Mouse (Mus musculus): ENCODE measurements around the gene Gm20683. TPM values are rescaled to one million over a fixed set of nuclear protein-coding genes. Genes with fewer than 3 reads are reported as not detected.

Gm20683 gene
- polyA plus RNA-seq, 1 experiment from 2014 or later, result 2.5 TPM

- ATAC-seq (ENCODE audit: insufficient number of reproducible peaks, low FRiP score, low TSS enrichment, low read depth), result no peak
- Histone ChIP-seq H3K4me1 (peaks cover 31% of the 10 kb centered on the region), H3K36me3 (no peaks in the 10 kb centered on the region), H3K4me2 (replicated peaks) (no peak overlapping the region), H3K27me3 (no peaks in the 10 kb centered on the region), H3K9ac (no peak overlapping the region), H3K27ac (replicated peaks) (no peak overlapping the region), H3K4me3 (replicated peaks) (no peak overlapping the region), H3K9me3 (replicated peaks) (no peaks in the 10 kb centered on the region)
- WGBS, result 85% methylated on average over 6 of the region's 6 CpGs
Observed at GRCm38 (mm10) chr17:25863681-25864080, 22.1 kb upstream of the Gm20683 start.

- H3K4me2 ChIP-seq (replicated peaks), result peak overlapping the region; percentile 92
- no peak for ATAC-seq (ENCODE audit: insufficient number of reproducible peaks, low FRiP score, low TSS enrichment, low read depth)
- H3K36me3 ChIP-seq, result no peaks in the 10 kb centered on the region
- H3K4me1 ChIP-seq, result peaks cover 19% of the 10 kb centered on the region
- H3K9me3 ChIP-seq (replicated peaks), result no peaks in the 10 kb centered on the region
- peak overlapping the region; percentile 75 for H3K4me3 ChIP-seq (replicated peaks)
- 8% methylated on average over 6 of the region's 6 CpGs for WGBS
- H3K27ac ChIP-seq (replicated peaks), result peak overlapping the region; percentile 89
- H3K9ac ChIP-seq, result peak overlapping the region; percentile 84
- no peaks in the 10 kb centered on the region for H3K27me3 ChIP-seq
Observed at GRCm38 (mm10) chr17:25861704-25862612, 20.4 kb upstream of the Gm20683 start.

GRCm38 (mm10) chr17:25860832-25861703 is 19.5 kb upstream of the Gm20683 start, which contains the start of gene Wdr90:
Wdr90 (minus strand) TSS chr17:25861501.
- peaks cover 19% of the 10 kb centered on the region for H3K4me1 ChIP-seq
- peak within 1 kb of the TSS; percentile 84 for H3K9ac ChIP-seq
- H3K4me3 ChIP-seq (replicated peaks), result peak within 1 kb of the TSS; percentile 75
- ATAC-seq (ENCODE audit: insufficient number of reproducible peaks, low FRiP score, low TSS enrichment, low read depth), result peak; percentile 92
- no peaks in the 10 kb centered on the region for H3K9me3 ChIP-seq (replicated peaks)
- H3K27me3 ChIP-seq, result no peaks in the 10 kb centered on the region
- H3K27ac ChIP-seq (replicated peaks), result peak within 1 kb of the TSS; percentile 89
- WGBS, result 3% methylated on average over 65 of the region's 65 CpGs
- H3K36me3 ChIP-seq, result 0 out of 2 replicates have a peak, but pooled peaks cover under 1% of the 10 kb centered on the region
- peak within 1 kb of the TSS; percentile 92 for H3K4me2 ChIP-seq (replicated peaks)

GRCm38 (mm10) chr17:25860229-25860628 is 18.7 kb upstream of the Gm20683 start:
- no peak for ATAC-seq (ENCODE audit: insufficient number of reproducible peaks, low FRiP score, low TSS enrichment, low read depth)
- 89% methylated on average over 6 of the region's 6 CpGs for WGBS
- peak overlapping the region; percentile 75 for H3K4me3 ChIP-seq (replicated peaks)
- H3K9ac ChIP-seq, result 0 out of 2 replicates have a peak overlapping the region, but pooled peaks have one; percentile 84
- H3K4me1 ChIP-seq, result peaks cover 19% of the 10 kb centered on the region
- H3K9me3 ChIP-seq (replicated peaks), result no peaks in the 10 kb centered on the region
- H3K27me3 ChIP-seq, result no peaks in the 10 kb centered on the region
- H3K36me3 ChIP-seq, result 0 out of 2 replicates have a peak, but pooled peaks cover 8% of the 10 kb centered on the region
- H3K4me2 ChIP-seq (replicated peaks), result peak overlapping the region; percentile 92
- H3K27ac ChIP-seq (replicated peaks), result no peak overlapping the region

GRCm38 (mm10) chr17:25844396-25844901 is 2.9 kb upstream of the Gm20683 start, which contains the start of gene Rhot2:
Rhot2 (minus strand) TSS chr17:25844851.
- Histone ChIP-seq H3K4me2 (replicated peaks) (peak within 1 kb of the TSS; percentile 72), H3K27me3 (no peaks in the 10 kb centered on the region), H3K27ac (replicated peaks) (peak within 1 kb of the TSS; percentile 85), H3K4me1 (peaks cover 20% of the 10 kb centered on the region), H3K9ac (peak within 1 kb of the TSS; percentile 61), H3K9me3 (replicated peaks) (no peaks in the 10 kb centered on the region), H3K36me3 (peaks cover 59% of the 10 kb centered on the region), H3K4me3 (replicated peaks) (peak within 1 kb of the TSS; percentile 91)
- WGBS, result 1% methylated on average over 21 of the region's 21 CpGs
- ATAC-seq (ENCODE audit: insufficient number of reproducible peaks, low FRiP score, low TSS enrichment, low read depth), result peak; percentile 94

- Histone ChIP-seq H3K4me2 (replicated peaks) (peak overlapping the region; percentile 72), H3K27me3 (no peaks in the 10 kb centered on the region), H3K27ac (replicated peaks) (peak overlapping the region; percentile 85), H3K4me1 (peaks cover 20% of the 10 kb centered on the region), H3K9me3 (replicated peaks) (no peaks in the 10 kb centered on the region), H3K4me3 (replicated peaks) (peak overlapping the region; percentile 91), H3K9ac (peak overlapping the region; percentile 61), H3K36me3 (peaks cover 60% of the 10 kb centered on the region)
- peak; percentile 45 for ATAC-seq (ENCODE audit: insufficient number of reproducible peaks, low FRiP score, low TSS enrichment, low read depth)
- WGBS, result 2% methylated on average over 38 of the region's 38 CpGs
Observed at GRCm38 (mm10) chr17:25843636-25844395, 2.3 kb upstream of the Gm20683 start.

GRCm38 (mm10) chr17:25843122-25843521 is 1.6 kb upstream of the Gm20683 start:
- no peak for ATAC-seq (ENCODE audit: insufficient number of reproducible peaks, low FRiP score, low TSS enrichment, low read depth)
- 86% methylated on average over 4 of the region's 4 CpGs for WGBS
- no peaks in the 10 kb centered on the region for H3K27me3 ChIP-seq
- H3K9me3 ChIP-seq (replicated peaks), result no peaks in the 10 kb centered on the region
- no peak overlapping the region for H3K27ac ChIP-seq (replicated peaks)
- peak overlapping the region; percentile 72 for H3K4me2 ChIP-seq (replicated peaks)
- H3K9ac ChIP-seq, result peak overlapping the region; percentile 61; the same call in 1 of the 2 replicates
- H3K4me1 ChIP-seq, result peaks cover 20% of the 10 kb centered on the region
- H3K36me3 ChIP-seq, result peaks cover 58% of the 10 kb centered on the region
- peak overlapping the region; percentile 91 for H3K4me3 ChIP-seq (replicated peaks)

GRCm38 (mm10) chr17:25842509-25842908 is 946 bp upstream of the Gm20683 start:
- Histone ChIP-seq H3K27me3 (no peaks in the 10 kb centered on the region), H3K4me2 (replicated peaks) (no peak overlapping the region), H3K4me3 (replicated peaks) (no peak overlapping the region)

GRCm38 (mm10) chr17:25840519-25840918 is 1.0 kb downstream of the Gm20683 start:
- WGBS, result 91% methylated on average over 6 of the region's 6 CpGs
- H3K36me3 ChIP-seq, result peaks cover 48% of the 10 kb centered on the region
- H3K4me2 ChIP-seq (replicated peaks), result no peak overlapping the region
- no peak overlapping the region for H3K4me3 ChIP-seq (replicated peaks)
- H3K9ac ChIP-seq, result no peak overlapping the region
- no peak overlapping the region for H3K27ac ChIP-seq (replicated peaks)
- no peaks in the 10 kb centered on the region for H3K27me3 ChIP-seq
- ATAC-seq (ENCODE audit: insufficient number of reproducible peaks, low FRiP score, low TSS enrichment, low read depth), result no peak
- peaks cover 42% of the 10 kb centered on the region for H3K4me1 ChIP-seq
- no peaks in the 10 kb centered on the region for H3K9me3 ChIP-seq (replicated peaks)

More at GRCm38 (mm10) chr17:25842509-25842908, 946 bp upstream of the Gm20683 start:
- WGBS, result 83% methylated on average over 3 of the region's 3 CpGs
- H3K4me1 ChIP-seq, result peaks cover 23% of the 10 kb centered on the region
- H3K9me3 ChIP-seq (replicated peaks), result no peaks in the 10 kb centered on the region
- no peak overlapping the region for H3K27ac ChIP-seq (replicated peaks)
- no peak for ATAC-seq (ENCODE audit: insufficient number of reproducible peaks, low FRiP score, low TSS enrichment, low read depth)
- H3K36me3 ChIP-seq, result peaks cover 57% of the 10 kb centered on the region
- H3K9ac ChIP-seq, result no peak overlapping the region

GRCm38 (mm10) chr17:25839455-25840235 is 1.9 kb downstream of the Gm20683 start:
- Histone ChIP-seq H3K27me3 (no peaks in the 10 kb centered on the region), H3K36me3 (peaks cover 51% of the 10 kb centered on the region), H3K9me3 (replicated peaks) (no peaks in the 10 kb centered on the region), H3K4me1 (peaks cover 44% of the 10 kb centered on the region), H3K4me3 (replicated peaks) (no peak overlapping the region), H3K4me2 (replicated peaks) (no peak overlapping the region), H3K27ac (replicated peaks) (no peak overlapping the region), H3K9ac (no peak overlapping the region)
- no peak for ATAC-seq (ENCODE audit: insufficient number of reproducible peaks, low FRiP score, low TSS enrichment, low read depth)
- WGBS, result 89% methylated on average over 14 of the region's 14 CpGs
